Mouse (Mus musculus) megakaryocyte, adult 5-6 weeks (primary cell): Measurements from ENCODE around the gene Tmc6. TPM values are rescaled to one million over a fixed set of nuclear protein-coding genes. Genes with fewer than 3 reads are reported as not detected.

Experiments used
- total RNA-seq, 2 experiments: library from RNA; stranded (forward) in 1 of 2; stranded (reverse) in 1 of 2; fragments of 153-499, 151-499 nt in 1 of 2; fragments of 221-1000, 200-1000 nt in 1 of 2; gene quantifications; 2 replicates each; pipeline versions ENCODE4 v1.2.3 to v1.2.4; 2015 to 2017

Tmc6 gene
- total RNA-seq, 2 experiments from 2014 or later = 17.4 to 74.3 TPM

Other genes starting within 250 kb of the Tmc6 start
- gene Tnrc6c, start 127.9 kb downstream of the Tmc6 start, total RNA-seq (2015) = 16.3 and 19.1 TPM in 2 replicates
- gene Tnrc6c, start 127.9 kb downstream of the Tmc6 start, total RNA-seq (2017) = 17.9 and 20.4 TPM in 2 replicates
- 8.6 and 11.7 TPM in 2 replicates for gene Tmc8, start 122 bp downstream of the Tmc6 start, total RNA-seq (2015)
- 4.3 and 7.4 TPM in 2 replicates for gene Tmc8, start 122 bp downstream of the Tmc6 start, total RNA-seq (2017)
- gene 6030468B19Rik, start 15.5 kb upstream of the Tmc6 start, total RNA-seq (2015) = 0.60 TPM in 1 of 2 replicates, not detected in the other
- gene 6030468B19Rik, start 15.5 kb upstream of the Tmc6 start, total RNA-seq (2017) = 0.53 TPM in 1 of 2 replicates, not detected in the other
- gene Gm20708, start 27.5 kb upstream of the Tmc6 start, total RNA-seq (2015) = 1.1 and 2.2 TPM in 2 replicates
- 1.1 TPM in 1 of 2 replicates, not detected in the other for gene Gm20708, start 27.5 kb upstream of the Tmc6 start, total RNA-seq (2017)
- 225 and 241 TPM in 2 replicates for gene Syngr2, start 27.5 kb upstream of the Tmc6 start, total RNA-seq (2015)
- gene Syngr2, start 27.5 kb upstream of the Tmc6 start, total RNA-seq (2017) = 163 and 176 TPM in 2 replicates
- gene Afmid, start 43.7 kb upstream of the Tmc6 start, total RNA-seq (2015) = 2.4 and 3.0 TPM in 2 replicates
- gene Afmid, start 43.7 kb upstream of the Tmc6 start, total RNA-seq (2017) = 2.8 and 4.7 TPM in 2 replicates
- gene Tk1, start 43.9 kb upstream of the Tmc6 start, total RNA-seq (2015) = 126 and 127 TPM in 2 replicates
- 60.0 and 73.7 TPM in 2 replicates for gene Tk1, start 43.9 kb upstream of the Tmc6 start, total RNA-seq (2017)
- gene Birc5, start 67.1 kb upstream of the Tmc6 start, total RNA-seq (2015) = 220 and 258 TPM in 2 replicates
- gene Birc5, start 67.1 kb upstream of the Tmc6 start, total RNA-seq (2017) = 232 and 240 TPM in 2 replicates
- not detected in 2 replicates for gene Tmem235, start 78.6 kb upstream of the Tmc6 start, total RNA-seq (2015)
- not detected in 2 replicates for gene Tmem235, start 78.6 kb upstream of the Tmc6 start, total RNA-seq (2017)
- gene Tha1, start 91.3 kb upstream of the Tmc6 start, total RNA-seq (2015) = 1.4 and 1.8 TPM in 2 replicates
- 0.89 and 1.1 TPM in 2 replicates for gene Tha1, start 91.3 kb upstream of the Tmc6 start, total RNA-seq (2017)
- 2.0 and 3.1 TPM in 2 replicates for gene Socs3, start 187.8 kb upstream of the Tmc6 start, total RNA-seq (2015)
- gene Socs3, start 187.8 kb upstream of the Tmc6 start, total RNA-seq (2017) = 3.2 and 5.1 TPM in 2 replicates
- gene Pgs1, start 204.1 kb upstream of the Tmc6 start, total RNA-seq (2015) = 18.7 and 22.4 TPM in 2 replicates
- 26.7 and 27.2 TPM in 2 replicates for gene Pgs1, start 204.1 kb upstream of the Tmc6 start, total RNA-seq (2017)